Mouse (Mus musculus): ENCODE measurements around the gene Cyb5r2. TPM values are rescaled to one million over a fixed set of nuclear protein-coding genes. Genes with fewer than 3 reads are reported as not detected.

Gene Cyb5r2
- not detected in 2 replicates for polyA plus RNA-seq (2012)

DNA sequence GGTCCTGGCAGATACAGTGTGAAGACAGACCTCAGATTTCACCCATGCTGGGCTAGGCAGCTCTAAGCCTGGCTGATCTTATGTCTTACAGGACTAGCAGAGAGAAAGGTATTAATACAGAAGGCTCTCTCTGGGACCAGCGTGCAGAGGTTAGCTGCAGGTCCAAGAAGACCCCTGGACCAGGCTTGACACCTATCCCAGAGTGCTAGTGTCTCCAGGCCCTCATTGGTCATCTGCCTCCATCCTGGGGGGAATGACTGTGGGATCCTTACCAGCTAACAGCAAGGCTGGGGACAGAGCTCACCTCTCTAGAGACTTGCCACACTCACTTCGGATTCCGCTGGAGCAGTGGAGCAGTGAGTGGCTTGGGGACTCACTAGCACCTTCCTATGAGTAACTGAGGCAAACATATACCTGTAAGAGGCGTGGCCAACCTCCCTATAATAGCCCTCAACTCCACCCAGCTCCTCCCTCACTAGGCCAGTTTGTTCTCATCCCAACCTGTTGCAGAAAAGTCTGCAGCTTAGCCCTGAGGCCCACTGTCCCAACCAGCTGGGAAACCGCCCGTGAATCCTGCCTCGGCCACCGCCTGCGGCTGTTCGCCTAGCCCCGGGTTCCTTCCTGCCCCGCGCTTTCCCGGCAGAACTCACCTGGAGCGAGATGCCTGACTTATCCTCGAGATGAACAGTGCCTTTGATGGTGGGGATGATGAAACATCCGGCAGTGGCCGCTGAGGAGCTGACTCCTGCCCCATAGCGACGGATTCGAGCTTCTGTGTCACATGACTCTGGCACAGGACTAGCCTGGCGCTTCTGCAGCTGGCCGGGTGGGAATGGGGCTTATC, at the start of gene Cyb5r2:
Gene Cyb5r2 (minus strand): TSS at position 725 of the 844 bp plus-strand sequence.

DNA sequence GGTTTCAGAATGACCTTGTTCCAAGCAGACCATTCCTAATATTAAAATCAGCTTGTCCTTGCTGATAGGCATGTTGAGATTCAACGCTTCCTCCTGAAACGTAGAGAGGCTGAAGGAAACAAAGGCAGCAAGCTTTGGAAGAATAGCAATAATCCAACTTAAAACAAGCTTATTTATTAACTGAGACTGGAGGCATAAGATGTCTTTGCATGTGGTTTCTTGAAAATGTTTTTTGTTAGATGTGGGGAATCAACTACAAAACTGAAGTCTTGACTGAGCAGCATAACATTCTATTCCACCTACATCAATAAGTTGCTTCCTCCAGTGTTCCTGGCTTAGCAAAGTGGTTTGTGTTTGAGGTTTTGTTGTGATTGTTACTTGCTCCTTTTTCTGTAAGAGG, 43.3 kb upstream of the Cyb5r2 start, which contains the start of gene Ovch2:
Gene Ovch2 (minus strand): TSS at position 101 of the 400 bp plus-strand sequence.

Other genes starting within 250 kb of the Cyb5r2 start
- gene Olfml1, start 190.6 kb downstream of the Cyb5r2 start, polyA plus RNA-seq (2012): not detected in 2 replicates
- gene Ppfibp2, start 162.8 kb downstream of the Cyb5r2 start, polyA plus RNA-seq (2012): 1.7 and 1.9 TPM in 2 replicates
- gene 5330417H12Rik, start 132.9 kb downstream of the Cyb5r2 start, polyA plus RNA-seq (2012): not detected in 2 replicates
- not detected in 2 replicates for gene Ovch2, start 43.2 kb upstream of the Cyb5r2 start, polyA plus RNA-seq (2012)
- gene Olfr467, start 54.2 kb upstream of the Cyb5r2 start, polyA plus RNA-seq (2012): not detected in 2 replicates
- gene Olfr469, start 67.5 kb upstream of the Cyb5r2 start, polyA plus RNA-seq (2012): not detected in 2 replicates
- not detected in 2 replicates for gene Olfr470, start 89.5 kb upstream of the Cyb5r2 start, polyA plus RNA-seq (2012)
- not detected in 2 replicates for gene Olfr472, start 139.9 kb upstream of the Cyb5r2 start, polyA plus RNA-seq (2012)
- gene Olfr473, start 172.4 kb upstream of the Cyb5r2 start, polyA plus RNA-seq (2012): not detected in 2 replicates
- gene Olfr474, start 196.6 kb upstream of the Cyb5r2 start, polyA plus RNA-seq (2012): not detected in 2 replicates
- gene Olfr476, start 206.8 kb upstream of the Cyb5r2 start, polyA plus RNA-seq (2012): not detected in 2 replicates
- gene Olfr477, start 228.7 kb upstream of the Cyb5r2 start, polyA plus RNA-seq (2012): not detected in 2 replicates

Data from megakaryocyte-erythroid progenitor cell, adult 5 weeks (primary cell).